Mouse (Mus musculus): ENCODE measurements at regions not wholly inside any gene's neighbourhood (a gene's known extent, or its start where the extent isn't known, plus 50 kb on each side); places are given as distances from the start of the nearest gene placed in this dataset.

- DNase-seq = no peak
Measured at GRCm38 (mm10) chr13:9824904-9825303, 59.8 kb upstream of the Zmynd11 start.

GRCm38 (mm10) chr13:9817356-9817755 lies 52.2 kb upstream of the Zmynd11 start:
- DNase-seq = peak in 1 of 2 experiments; percentile 10
